Mouse (Mus musculus): ENCODE measurements around the gene Rnf167. TPM values are rescaled to one million over a fixed set of nuclear protein-coding genes. Genes with fewer than 3 reads are reported as not detected.

Gene Rnf167
- polyA plus RNA-seq, 1 experiment: 346 TPM

GRCm38 (mm10) chr11:70643051-70643450, 4.0 kb upstream of the Rnf167 start:
- H3K4me1 ChIP-seq (replicated peaks; ENCODE audit: control insufficient read depth, insufficient read depth, low read length): peaks cover 15% of the 10 kb centered on the region
- TF ChIP-seq CTCF (IDR thresholded peaks at IDR 0.05; ENCODE audit: borderline replicate concordance, control insufficient read depth, extremely low read depth, insufficient read depth, low read length, poor library complexity) (no peak), POLR2A (IDR thresholded peaks at IDR 0.05; ENCODE audit: control insufficient read depth, extremely low read depth, insufficient read depth, low read length, poor library complexity) (no peak)
- H3K36me3 ChIP-seq (ENCODE audit: control insufficient read depth, insufficient read depth, low read length): no peaks in the 10 kb centered on the region
- DNase-seq: no peak
- 99% methylated on average over 6 of the region's 6 CpGs for WGBS
- H3K27ac ChIP-seq (ENCODE audit: control insufficient read depth, insufficient read depth, low read length): no peak overlapping the region
- no peak overlapping the region for H3K4me3 ChIP-seq (ENCODE audit: control insufficient read depth, insufficient read depth, low read length)
- H3K27me3 ChIP-seq (ENCODE audit: control insufficient read depth, insufficient read depth, low read length): no peaks in the 10 kb centered on the region

- WGBS: 96% methylated on average over 8 of the region's 8 CpGs
These were observed 2.4 kb upstream of the Rnf167 start for GRCm38 (mm10) chr11:70644564-70645103.

GRCm38 (mm10) chr11:70645461-70646258, 1.4 kb upstream of the Rnf167 start:
- Histone ChIP-seq H3K27me3 (ENCODE audit: control insufficient read depth, insufficient read depth, low read length) (no peaks in the 10 kb centered on the region), H3K36me3 (ENCODE audit: control insufficient read depth, insufficient read depth, low read length) (peaks cover 19% of the 10 kb centered on the region), H3K4me3 (ENCODE audit: control insufficient read depth, insufficient read depth, low read length) (peak overlapping the region; percentile 64), H3K4me1 (replicated peaks; ENCODE audit: control insufficient read depth, insufficient read depth, low read length) (peaks cover 30% of the 10 kb centered on the region), H3K27ac (ENCODE audit: control insufficient read depth, insufficient read depth, low read length) (no peak overlapping the region)
- DNase-seq: peak; percentile 7
- TF ChIP-seq CTCF (IDR thresholded peaks at IDR 0.05; ENCODE audit: borderline replicate concordance, control insufficient read depth, extremely low read depth, insufficient read depth, low read length, poor library complexity): no peak
- TF ChIP-seq POLR2A (IDR thresholded peaks at IDR 0.05; ENCODE audit: control insufficient read depth, extremely low read depth, insufficient read depth, low read length, poor library complexity): no peak
- 82% methylated on average over 12 of the region's 12 CpGs for WGBS

More at GRCm38 (mm10) chr11:70644564-70645103, 2.4 kb upstream of the Rnf167 start:
- H3K4me3 ChIP-seq (ENCODE audit: control insufficient read depth, insufficient read depth, low read length): no peak overlapping the region
- DNase-seq: no peak
- H3K36me3 ChIP-seq (ENCODE audit: control insufficient read depth, insufficient read depth, low read length): peaks cover 10% of the 10 kb centered on the region
- H3K27me3 ChIP-seq (ENCODE audit: control insufficient read depth, insufficient read depth, low read length): no peaks in the 10 kb centered on the region
- H3K4me1 ChIP-seq (replicated peaks; ENCODE audit: control insufficient read depth, insufficient read depth, low read length): peaks cover 22% of the 10 kb centered on the region
- no peak for TF ChIP-seq POLR2A (IDR thresholded peaks at IDR 0.05; ENCODE audit: control insufficient read depth, extremely low read depth, insufficient read depth, low read length, poor library complexity)
- TF ChIP-seq CTCF (IDR thresholded peaks at IDR 0.05; ENCODE audit: borderline replicate concordance, control insufficient read depth, extremely low read depth, insufficient read depth, low read length, poor library complexity): no peak
- H3K27ac ChIP-seq (ENCODE audit: control insufficient read depth, insufficient read depth, low read length): no peak overlapping the region

GRCm38 (mm10) chr11:70646259-70646555, 828 bp upstream of the Rnf167 start:
- peak; percentile 13 for DNase-seq
- Histone ChIP-seq H3K27me3 (ENCODE audit: control insufficient read depth, insufficient read depth, low read length) (no peaks in the 10 kb centered on the region), H3K4me3 (ENCODE audit: control insufficient read depth, insufficient read depth, low read length) (peak overlapping the region; percentile 64), H3K27ac (ENCODE audit: control insufficient read depth, insufficient read depth, low read length) (peak overlapping the region; percentile 44), H3K36me3 (ENCODE audit: control insufficient read depth, insufficient read depth, low read length) (peaks cover 25% of the 10 kb centered on the region), H3K4me1 (replicated peaks; ENCODE audit: control insufficient read depth, insufficient read depth, low read length) (peaks cover 35% of the 10 kb centered on the region)
- WGBS: 21% methylated on average over 3 of the region's 3 CpGs
- TF ChIP-seq POLR2A (IDR thresholded peaks at IDR 0.05; ENCODE audit: control insufficient read depth, extremely low read depth, insufficient read depth, low read length, poor library complexity) (no peak), CTCF (IDR thresholded peaks at IDR 0.05; ENCODE audit: borderline replicate concordance, control insufficient read depth, extremely low read depth, insufficient read depth, low read length, poor library complexity) (no peak)

GRCm38 (mm10) chr11:70647716-70648420, 833 bp downstream of the Rnf167 start:
- peak; percentile 64 for DNase-seq
- no peaks in the 10 kb centered on the region for H3K27me3 ChIP-seq (ENCODE audit: control insufficient read depth, insufficient read depth, low read length)
- peak overlapping the region; percentile 97 for H3K27ac ChIP-seq (ENCODE audit: control insufficient read depth, insufficient read depth, low read length)
- TF ChIP-seq POLR2A (IDR thresholded peaks at IDR 0.05; ENCODE audit: control insufficient read depth, extremely low read depth, insufficient read depth, low read length, poor library complexity) (no peak; the same call in 1 of the 2 replicates), CTCF (IDR thresholded peaks at IDR 0.05; ENCODE audit: borderline replicate concordance, control insufficient read depth, extremely low read depth, insufficient read depth, low read length, poor library complexity) (no peak)
- H3K36me3 ChIP-seq (ENCODE audit: control insufficient read depth, insufficient read depth, low read length): peaks cover 42% of the 10 kb centered on the region
- H3K4me1 ChIP-seq (replicated peaks; ENCODE audit: control insufficient read depth, insufficient read depth, low read length): peaks cover 41% of the 10 kb centered on the region
- peak overlapping the region; percentile 66 for H3K4me3 ChIP-seq (ENCODE audit: control insufficient read depth, insufficient read depth, low read length)
- 2% methylated on average over 28 of the region's 28 CpGs for WGBS

GRCm38 (mm10) chr11:70648512-70648911, 1.5 kb downstream of the Rnf167 start:
- peak; percentile 4 for DNase-seq
- WGBS: 9% methylated on average over 4 of the region's 4 CpGs
- H3K27me3 ChIP-seq (ENCODE audit: control insufficient read depth, insufficient read depth, low read length): no peaks in the 10 kb centered on the region
- peaks cover 41% of the 10 kb centered on the region for H3K4me1 ChIP-seq (replicated peaks; ENCODE audit: control insufficient read depth, insufficient read depth, low read length)
- no peak overlapping the region for H3K4me3 ChIP-seq (ENCODE audit: control insufficient read depth, insufficient read depth, low read length)
- peaks cover 44% of the 10 kb centered on the region for H3K36me3 ChIP-seq (ENCODE audit: control insufficient read depth, insufficient read depth, low read length)
- no peak for TF ChIP-seq CTCF (IDR thresholded peaks at IDR 0.05; ENCODE audit: borderline replicate concordance, control insufficient read depth, extremely low read depth, insufficient read depth, low read length, poor library complexity)
- TF ChIP-seq POLR2A (IDR thresholded peaks at IDR 0.05; ENCODE audit: control insufficient read depth, extremely low read depth, insufficient read depth, low read length, poor library complexity): no peak
- H3K27ac ChIP-seq (ENCODE audit: control insufficient read depth, insufficient read depth, low read length): peak overlapping the region; percentile 20; the same call in 1 of the 2 replicates
